ENCODE assay signal across 8 mouse cellular contexts in the genomic region with DNA sequence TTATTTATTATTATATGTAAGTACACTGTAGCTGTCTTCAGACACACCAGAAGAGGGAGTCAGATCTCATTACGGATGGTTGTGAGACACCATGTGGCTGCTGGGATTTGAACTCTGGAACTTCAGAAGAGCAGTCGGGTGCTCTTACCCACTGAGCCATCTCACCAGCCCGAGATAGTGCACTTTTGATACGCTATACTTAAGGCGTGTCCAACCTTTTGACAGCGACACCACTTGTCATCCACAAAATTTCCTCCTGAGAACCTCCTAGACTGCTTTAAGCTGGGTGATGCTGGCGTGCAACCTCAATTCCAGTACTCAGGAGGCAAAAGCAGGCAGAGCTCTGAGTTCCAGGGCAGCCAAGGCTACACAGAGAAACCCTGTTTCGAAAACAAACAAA. TPM values are rescaled to one million over a fixed set of nuclear protein-coding genes. Genes with fewer than 3 reads are reported as not detected.
DNase-seq lines count a peak whose midpoint lies in the region; ATAC-seq and TF ChIP-seq lines count a peak whose summit lies in the region.
"Not testable (repeated sequence)": the region's sequence is repeated elsewhere in the genome, so short reads cannot be mapped to it uniquely, and the experiment has no call there.

No protein-coding gene starts in this region.

- peak overlapping the region; percentile 19; the same call in 1 of the 2 replicates for H3K27ac ChIP-seq in ES-Bruce4 (ENCODE audit: insufficient read depth, low read length)
- not testable (repeated sequence) for H3K27ac ChIP-seq in heart, embryonic 16.5 days (ENCODE audit: low read length); kidney, embryonic 16.5 days (ENCODE audit: low read length); liver, embryonic 14.5 days

- H3K4me3 ChIP-seq in ES-Bruce4 (ENCODE audit: low read depth, low read length); heart, embryonic 16.5 days (ENCODE audit: low read length); kidney, embryonic 16.5 days (ENCODE audit: low read length); liver, embryonic 14.5 days (ENCODE audit: insufficient read depth in 1 of 2, low read depth in 2 of 2, low read length in 2 of 2): not testable (repeated sequence)

- H3K9ac ChIP-seq in ES-Bruce4 (ENCODE audit: low read depth, poor library complexity, severe bottlenecking); heart, embryonic 16.5 days (ENCODE audit: low read length): not testable (repeated sequence)
- 0 out of 2 replicates have a peak overlapping the region, but pooled peaks have one; percentile 9 for H3K9ac ChIP-seq in kidney, embryonic 16.5 days (replicated peaks; ENCODE audit: low read length)
- peak overlapping the region; percentile 29; the same call in 1 of the 2 replicates for H3K9ac ChIP-seq in liver, embryonic 14.5 days (replicated peaks)

- DNase-seq in CD4-positive, CD25-positive, alpha-beta regulatory T cell, adult 2 months (ENCODE audit: low read depth, low spot score): peak; percentile 20
- peak; percentile 59 for DNase-seq in c-Kit-positive CD71-positive TER-119-positive erythroid progenitor cells, embryonic 14.5 days (ENCODE audit: low spot score)
- DNase-seq in liver: peak; percentile 42
- DNase-seq in liver, embryonic 14.5 days (ENCODE audit: low read depth in 3 of 3, low spot score in 3 of 3): peak in 1 of 3 experiments; percentile 62
- DNase-seq in naive thymus-derived CD4-positive, alpha-beta T cell, adult 2 months (ENCODE audit: low read depth): peak; percentile 25

- TF ChIP-seq EP300 in ES-Bruce4 (IDR thresholded peaks at IDR 0.05; ENCODE audit: insufficient read depth, low read depth, low read length); liver, embryonic 14.5 days (IDR thresholded peaks at IDR 0.05; ENCODE audit: low read depth): not testable (repeated sequence)

- not testable (repeated sequence) for H3K27me3 ChIP-seq in ES-Bruce4 (ENCODE audit: control insufficient read depth, insufficient read depth, low read length, poor library complexity, severe bottlenecking); heart, embryonic 16.5 days (ENCODE audit: control insufficient read depth, insufficient read depth, low read length); kidney, embryonic 16.5 days (ENCODE audit: insufficient read depth, low read length); liver, embryonic 14.5 days (ENCODE audit: control insufficient read depth, insufficient read depth, low read length)

- H3K36me3 ChIP-seq in ES-Bruce4 (ENCODE audit: control insufficient read depth, insufficient read depth, low read length, poor library complexity, severe bottlenecking); heart, embryonic 16.5 days (ENCODE audit: control insufficient read depth, insufficient read depth); kidney, embryonic 16.5 days (ENCODE audit: insufficient read depth, low read length); liver, embryonic 14.5 days (replicated peaks; ENCODE audit: control insufficient read depth, insufficient read depth, low read depth): not testable (repeated sequence)

- H3K4me1 ChIP-seq in ES-Bruce4 (ENCODE audit: control insufficient read depth, insufficient read depth, low read length); heart, embryonic 16.5 days (ENCODE audit: control insufficient read depth, insufficient read depth, low read length); kidney, embryonic 16.5 days (ENCODE audit: insufficient read depth, low read length): not testable (repeated sequence)
- peaks cover 29 to 34% of the 10 kb centered on the region in 2 experiments for H3K4me1 ChIP-seq in liver, embryonic 14.5 days (replicated peaks; ENCODE audit: control insufficient read depth in 2 of 2, insufficient read depth in 2 of 2, low read length in 1 of 2)

- not testable (repeated sequence) for H3K4me2 ChIP-seq in heart, embryonic 16.5 days (ENCODE audit: low read depth, low read length); kidney, embryonic 16.5 days (replicated peaks; ENCODE audit: low read depth, low read length)
- H3K4me2 ChIP-seq in liver, embryonic 14.5 days (ENCODE audit: low read depth): peak overlapping the region; percentile 44

- not testable (repeated sequence) for H3K9me3 ChIP-seq in ES-Bruce4 (replicated peaks; ENCODE audit: control insufficient read depth, insufficient read depth, low read length, poor library complexity, severe bottlenecking); heart, embryonic 16.5 days (replicated peaks; ENCODE audit: control insufficient read depth, low read length); kidney, embryonic 16.5 days (ENCODE audit: low read length); liver, embryonic 14.5 days (ENCODE audit: control insufficient read depth, low read length)

- not testable (repeated sequence) for TF ChIP-seq CTCF in ES-Bruce4 (IDR thresholded peaks at IDR 0.05; ENCODE audit: low read depth, low read length); liver, embryonic 14.5 days (IDR thresholded peaks at IDR 0.05; ENCODE audit: low read depth)

- ATAC-seq in heart, embryonic 16.5 days (replicated peaks; ENCODE audit: extremely low read depth, insufficient read depth, low FRiP score): 0 out of 2 replicates have a peak, but pooled peaks have one; percentile 6
- not testable (repeated sequence) for ATAC-seq in kidney, embryonic 16.5 days (ENCODE audit: low FRiP score, low TSS enrichment)
- ATAC-seq in liver, embryonic 14.5 days (ENCODE audit: insufficient read depth): peak; percentile 49; the same call in 1 of the 2 replicates

- TF ChIP-seq POLR2A in ES-Bruce4 (IDR thresholded peaks at IDR 0.05; ENCODE audit: insufficient read depth, low read length): not testable (repeated sequence)

- WGBS in heart, embryonic 16.5 days: 41% methylated on average over 8 of the region's 8 CpGs
- WGBS in kidney, embryonic 16.5 days: 45% methylated on average over 8 of the region's 8 CpGs
- 39% methylated on average over 8 of the region's 8 CpGs for WGBS in liver, embryonic 14.5 days (ENCODE audit: insufficient replicate concordance)

RNA-seq across cellular contexts. Expression of a gene that starts 15.0 kb away (rescaled TPM):
- polyA plus RNA-seq in ES-Bruce4 (2011; ENCODE audit: insufficient read depth, insufficient read length, low read depth, missing spikeins): 309 and 334 TPM in 2 replicates
- 469 and 540 TPM in 2 replicates for polyA plus RNA-seq in heart, embryonic 16.5 days (2015; fragmentation: Nextera tagmentation; extraction: Ambion mirVana)
- polyA plus RNA-seq in kidney, embryonic 16.5 days (2015; fragmentation: Nextera tagmentation; extraction: Ambion mirVana): 369 and 385 TPM in 2 replicates
- polyA plus RNA-seq in liver, embryonic 14.5 days (2012; rRNA removed): 102 and 132 TPM in 2 replicates
- polyA plus RNA-seq in liver, embryonic 14.5 days (2014; fragmentation: Nextera tagmentation; extraction: Ambion mirVana): 183 and 201 TPM in 2 replicates
